Mouse (Mus musculus): ENCODE data around the gene Arhgdia.

Arhgdia gene

DNA sequence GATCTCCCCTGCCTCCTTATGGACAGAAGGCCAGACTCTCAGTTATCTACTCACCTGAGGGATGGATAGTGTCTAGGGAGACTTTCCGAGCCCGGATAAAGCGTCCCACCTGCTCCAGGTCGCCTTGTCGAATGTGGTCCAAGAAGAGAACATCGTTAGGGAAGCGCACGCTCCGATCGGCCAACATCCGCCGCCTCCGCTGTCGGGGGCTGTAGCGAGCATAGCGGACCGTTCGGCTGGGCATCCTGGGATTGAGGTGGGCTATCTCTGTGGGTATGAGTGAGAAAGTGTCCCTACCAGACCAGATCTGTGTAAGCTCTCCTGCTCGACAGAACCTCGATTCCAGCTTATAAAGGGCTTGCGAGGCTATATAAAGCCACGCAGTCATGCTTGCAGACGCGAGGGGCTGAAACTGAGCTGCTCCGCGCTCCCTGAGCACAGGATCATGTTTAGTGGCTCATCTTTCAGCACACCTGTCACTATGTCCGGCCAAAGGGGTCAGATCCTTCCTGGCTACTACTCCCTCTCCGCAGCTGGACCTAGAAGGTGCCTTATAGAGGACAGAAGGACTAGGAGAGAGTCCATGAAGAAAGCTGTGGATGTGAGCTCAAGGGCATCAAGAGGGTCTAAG lies 30.5 kb downstream of the Arhgdia start, which contains the start of gene Ppp1r27:
Gene Ppp1r27, minus strand, starts transcription at position 323 of the 631 bp plus-strand sequence.
- DNase-seq (ENCODE audit: low read depth, low spot score): peak; percentile 23

DNA sequence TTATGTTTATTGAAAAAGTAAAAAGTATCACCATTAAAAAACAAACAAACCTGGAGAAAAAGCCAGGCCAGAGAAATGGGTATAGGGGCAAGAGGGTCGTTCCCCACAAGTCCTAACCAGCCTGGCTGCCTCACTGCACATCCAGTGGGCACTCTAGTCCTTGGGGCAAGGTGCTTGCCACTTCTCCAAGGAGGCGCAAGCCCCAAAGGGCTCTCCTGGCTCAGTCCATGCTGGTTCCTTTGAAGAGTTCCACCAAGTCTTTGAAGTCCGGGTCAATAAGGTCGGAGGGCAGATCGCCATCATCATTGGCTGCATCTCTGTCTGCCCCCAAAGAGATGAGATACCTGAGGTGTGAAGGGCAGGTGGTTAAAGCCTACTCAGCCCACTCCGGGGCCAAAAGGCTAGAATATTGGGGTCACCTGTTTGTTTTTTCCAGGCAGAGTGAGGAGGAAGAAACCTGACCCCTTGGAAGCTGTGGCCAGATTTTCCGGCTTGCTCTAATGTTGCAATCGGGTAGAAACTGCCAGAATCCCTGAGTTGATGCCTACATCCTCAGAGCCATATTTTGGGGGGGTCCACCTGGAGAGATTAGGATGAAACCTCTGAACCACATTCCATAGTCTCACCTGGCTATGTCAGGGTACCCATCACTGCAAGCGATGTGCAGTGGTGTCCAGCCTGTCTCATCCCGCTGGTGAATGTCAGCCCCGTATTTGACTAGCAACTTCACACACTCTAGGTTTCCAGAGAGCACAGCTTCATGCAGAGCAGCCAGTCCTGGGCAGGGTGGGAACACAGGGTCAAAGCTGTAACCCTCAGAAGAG lies 31.2 kb downstream of the Arhgdia start:
- DNase-seq (ENCODE audit: low read depth, low spot score): no peak

DNA sequence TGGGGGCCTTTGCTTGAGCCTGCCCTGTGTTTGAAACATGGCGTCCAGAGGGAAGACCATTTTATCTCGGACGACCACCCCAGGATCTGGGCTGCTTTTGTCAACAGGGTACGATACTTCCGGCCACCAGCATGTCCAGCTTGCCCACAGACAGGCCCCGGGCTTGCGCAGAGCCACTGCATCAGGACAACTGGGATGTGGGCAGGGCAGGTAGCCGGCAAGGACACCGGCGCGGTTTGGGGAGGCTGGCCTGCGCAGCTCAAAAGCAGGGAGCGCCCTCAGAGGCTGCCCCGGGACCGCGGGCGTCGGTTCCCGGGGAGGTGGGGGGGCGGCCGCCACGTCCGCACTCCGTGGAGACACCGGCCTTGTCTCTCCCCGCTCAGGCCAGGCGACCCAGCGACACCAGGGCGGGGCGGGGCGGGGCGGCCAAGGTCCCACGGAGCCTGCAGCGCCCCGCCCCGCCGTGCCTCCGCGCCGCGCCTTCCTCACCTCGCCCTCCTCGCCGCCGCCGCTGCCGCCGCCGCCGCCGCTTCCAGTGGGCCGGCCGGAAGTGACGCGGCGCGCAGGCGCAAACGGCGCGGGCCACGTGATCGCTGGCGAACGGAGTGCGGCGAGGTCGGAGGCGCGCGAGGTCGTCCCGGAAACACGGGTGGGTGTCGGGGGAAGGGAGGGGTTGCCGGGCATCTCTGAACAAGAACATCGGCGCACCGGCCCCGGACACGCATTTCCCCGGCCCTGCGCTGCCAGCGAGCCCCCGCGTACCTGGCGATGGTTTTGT lies 32.1 kb downstream of the Arhgdia start, which contains the start of gene Mcrip1:
Gene Mcrip1, minus strand, starts transcription at position 560 of the 778 bp plus-strand sequence.
- DNase-seq (ENCODE audit: low read depth, low spot score): peak; percentile 92

DNA sequence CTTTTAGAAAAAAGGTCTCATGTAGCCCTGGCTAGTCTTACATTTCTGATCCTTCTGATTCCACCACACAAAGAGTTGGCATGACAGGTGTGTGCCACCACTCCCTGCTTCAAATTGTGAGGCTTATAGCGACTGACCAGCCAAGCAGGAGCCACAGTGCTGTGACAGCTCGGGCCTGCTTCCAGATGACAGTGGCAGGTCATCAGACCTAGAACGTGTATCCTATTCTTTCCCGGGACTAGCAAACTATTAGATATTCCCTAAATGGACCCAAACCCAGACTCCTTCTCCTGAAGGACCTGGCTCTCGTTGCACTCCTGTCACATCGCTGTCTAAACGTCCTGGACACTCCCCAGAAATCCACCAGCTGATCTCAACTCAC lies 32.6 kb downstream of the Arhgdia start:
- DNase-seq (ENCODE audit: low read depth, low spot score): no peak

DNA sequence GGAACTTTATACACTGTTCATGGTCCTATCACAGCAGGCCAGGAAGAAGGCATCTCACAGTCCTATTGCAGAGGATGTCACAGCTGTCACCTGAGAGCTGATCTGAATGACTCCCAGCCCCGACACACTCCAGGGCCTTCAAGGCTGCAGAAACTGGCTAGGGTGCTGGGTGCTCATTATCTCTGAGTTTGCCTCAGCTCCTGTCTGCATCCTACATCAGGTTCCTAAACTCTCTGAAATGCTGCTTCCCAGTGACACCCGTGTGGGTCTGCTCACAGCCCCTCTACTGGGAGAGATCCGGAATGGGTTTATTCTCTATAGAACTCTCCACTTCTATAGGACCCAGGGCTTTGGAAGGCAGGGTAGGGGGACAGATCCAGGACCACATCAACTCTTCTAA lies 33.2 kb downstream of the Arhgdia start:
- DNase-seq (ENCODE audit: low read depth, low spot score): no peak

DNA sequence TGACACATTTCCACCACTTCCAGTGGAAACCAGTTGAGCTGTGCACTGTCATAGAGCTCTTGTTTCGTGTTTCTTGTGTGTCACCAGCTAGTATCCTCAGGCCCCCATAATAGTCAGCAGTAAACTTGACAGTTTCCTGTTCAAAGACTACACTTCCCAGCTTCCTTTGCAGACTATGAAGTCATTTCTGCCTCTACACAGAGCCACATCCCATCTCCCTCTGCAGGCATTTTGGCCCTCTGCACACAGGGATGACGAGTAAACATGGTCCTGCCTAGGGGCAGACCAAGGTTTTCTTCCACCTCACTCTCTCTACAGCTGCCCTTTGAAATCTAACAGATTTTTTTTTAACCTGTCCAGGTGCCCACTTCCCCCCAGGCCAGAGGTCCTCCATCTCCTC lies 34.0 kb downstream of the Arhgdia start:
- no peak for DNase-seq (ENCODE audit: low read depth, low spot score)

DNA sequence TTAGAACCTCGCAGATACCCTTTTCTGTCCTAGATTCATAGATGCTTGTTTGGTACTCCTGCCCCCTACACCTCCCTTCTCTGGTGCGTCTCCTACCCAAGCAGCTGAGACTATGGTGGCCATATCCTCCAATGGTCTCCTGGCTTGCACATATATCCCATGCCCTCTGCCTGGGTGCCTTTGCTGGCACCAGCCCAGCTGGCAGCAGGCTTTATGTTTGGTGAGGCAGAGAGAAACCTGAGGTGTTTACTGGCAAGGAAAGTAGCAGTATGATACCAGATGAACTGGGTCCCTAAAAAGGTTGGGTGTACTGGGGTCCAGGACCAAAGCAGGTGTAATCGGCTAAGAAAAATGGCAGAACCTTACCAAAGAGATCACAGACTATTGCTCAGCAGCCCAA lies 35.5 kb downstream of the Arhgdia start:
- DNase-seq (ENCODE audit: low read depth, low spot score): no peak

DNA sequence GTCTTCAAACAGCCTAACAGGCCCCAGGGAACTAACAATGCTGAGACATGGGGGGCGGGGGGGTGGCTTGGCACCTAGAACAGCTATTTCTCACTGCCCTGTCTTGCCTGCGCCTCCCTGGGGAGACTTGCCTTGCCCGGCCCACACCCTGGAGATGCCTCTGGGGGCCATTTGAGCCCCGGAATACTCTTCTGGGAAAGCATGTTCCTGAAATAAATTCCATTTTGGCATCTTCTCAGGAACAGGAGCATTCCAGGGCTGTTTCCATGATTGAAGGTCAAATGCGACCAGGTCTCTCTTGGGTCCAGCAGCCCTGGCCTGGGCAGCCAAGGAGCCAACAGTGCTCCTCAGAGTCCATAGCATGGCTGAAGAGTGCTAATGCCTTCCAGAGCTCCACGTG lies 39.0 kb downstream of the Arhgdia start:
- DNase-seq (ENCODE audit: low read depth, low spot score): no peak

DNA sequence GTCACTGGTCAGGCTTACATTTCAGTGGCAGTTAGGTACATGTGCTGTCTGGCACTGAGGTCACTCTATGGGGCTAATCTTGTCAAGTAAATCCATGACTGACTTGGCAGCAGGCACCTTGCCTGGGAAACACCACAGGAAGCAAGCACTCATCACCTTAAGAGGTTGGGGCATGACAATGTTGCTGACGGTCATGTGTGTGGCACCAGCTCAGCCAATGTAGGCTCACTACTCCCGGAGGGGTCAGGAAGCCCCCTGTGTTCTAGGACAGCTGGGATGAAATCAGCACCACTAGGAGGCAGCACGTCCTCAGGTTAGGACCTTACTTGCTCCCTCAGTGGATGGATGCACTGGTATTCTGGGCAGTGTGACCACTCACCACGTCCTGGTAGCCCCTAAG lies 39.5 kb downstream of the Arhgdia start:
- DNase-seq (ENCODE audit: low read depth, low spot score): peak; percentile 22

DNA sequence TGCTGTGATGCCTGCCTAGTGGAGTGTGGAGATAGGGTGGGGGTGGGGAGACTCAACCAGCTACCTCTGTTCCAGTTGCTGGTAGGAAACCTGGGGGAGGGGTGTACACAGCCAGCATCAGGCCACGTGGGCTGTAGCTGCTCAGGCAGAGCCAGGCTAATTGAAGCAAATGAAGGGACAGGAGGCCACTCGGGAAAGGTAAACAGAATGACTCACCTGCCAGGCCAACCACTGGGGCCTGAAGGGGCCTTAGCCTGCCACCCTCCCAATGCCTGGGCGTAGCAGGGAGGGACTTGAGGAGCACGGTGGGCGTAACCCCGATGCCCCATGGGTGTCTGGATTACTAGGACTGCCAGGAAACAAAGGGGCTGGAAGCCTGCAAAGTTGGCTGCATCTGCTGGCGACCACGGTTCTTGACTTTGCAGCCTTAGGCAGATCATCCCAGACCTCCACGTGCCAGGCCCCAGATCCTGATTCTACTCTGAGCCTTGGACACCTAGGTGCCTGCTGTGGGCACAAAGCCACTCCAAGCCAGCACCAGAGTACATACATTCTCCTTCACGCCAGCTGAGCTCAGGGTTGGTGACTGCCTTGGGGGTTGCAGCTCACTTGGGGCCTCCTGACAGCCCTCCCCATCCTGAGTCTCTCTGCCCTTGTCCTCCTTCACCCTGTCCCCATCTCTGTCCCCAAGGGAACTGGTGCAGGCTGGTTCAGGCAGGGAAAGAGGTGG lies 42.0 kb downstream of the Arhgdia start:
- no peak for DNase-seq (ENCODE audit: low read depth, low spot score)

DNA sequence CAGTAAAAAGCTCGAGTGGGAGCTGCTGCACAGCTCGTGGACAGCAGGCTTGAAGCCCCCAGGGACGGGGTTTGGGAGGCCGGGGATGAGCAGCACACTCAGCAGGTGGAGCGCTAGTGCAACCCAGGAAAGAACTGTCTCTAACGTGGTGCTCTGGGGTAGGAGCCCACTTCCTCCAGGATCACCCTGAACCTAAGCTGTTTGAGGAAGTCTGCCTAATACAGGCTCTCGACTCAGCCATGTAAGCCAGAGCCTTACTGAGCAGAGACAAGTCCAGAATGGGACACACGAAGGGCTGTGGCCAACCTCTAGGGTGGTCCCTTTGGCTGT lies 42.5 kb downstream of the Arhgdia start:
- DNase-seq (ENCODE audit: low read depth, low spot score): no peak

DNA sequence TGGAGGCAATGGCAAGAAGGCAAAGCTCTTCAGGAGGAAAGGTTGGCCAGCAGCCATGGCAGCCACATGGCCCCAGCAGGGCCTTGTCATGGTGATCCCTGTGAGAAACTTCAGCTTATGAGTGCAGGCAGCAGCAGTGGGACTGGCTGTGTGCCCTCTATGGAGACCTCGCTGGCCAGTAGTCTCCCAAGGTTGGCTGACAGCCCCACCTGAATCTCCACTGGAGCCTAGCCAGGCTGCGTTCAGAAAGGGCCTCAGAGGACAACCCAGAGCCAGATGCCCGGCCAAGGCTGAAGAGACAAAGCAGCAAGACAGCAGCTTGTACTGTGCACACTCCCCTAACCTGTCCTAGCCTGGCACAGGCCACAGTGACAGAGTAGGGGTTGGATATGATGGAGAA lies 42.9 kb downstream of the Arhgdia start:
- no peak for DNase-seq (ENCODE audit: low read depth, low spot score)

DNA sequence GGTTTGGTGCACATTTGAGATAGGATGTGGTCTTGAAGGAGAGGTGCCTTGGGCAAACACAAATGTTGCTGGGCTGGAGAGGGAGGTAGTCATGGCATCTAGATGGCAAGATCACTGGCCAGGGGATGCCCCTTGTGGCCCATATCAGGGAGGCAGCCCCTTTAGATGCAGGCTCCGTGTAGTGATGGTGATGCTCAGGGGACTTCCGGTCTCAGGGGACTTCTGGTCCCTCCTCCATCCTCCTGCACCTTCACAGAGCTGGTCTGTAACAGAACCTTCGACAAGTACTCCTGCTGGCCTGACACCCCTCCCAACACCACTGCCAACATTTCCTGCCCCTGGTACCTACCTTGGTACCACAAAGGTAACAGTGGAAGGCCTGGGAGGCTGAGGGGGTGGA lies 45.6 kb downstream of the Arhgdia start:
- DNase-seq (ENCODE audit: low read depth, low spot score): no peak

DNA sequence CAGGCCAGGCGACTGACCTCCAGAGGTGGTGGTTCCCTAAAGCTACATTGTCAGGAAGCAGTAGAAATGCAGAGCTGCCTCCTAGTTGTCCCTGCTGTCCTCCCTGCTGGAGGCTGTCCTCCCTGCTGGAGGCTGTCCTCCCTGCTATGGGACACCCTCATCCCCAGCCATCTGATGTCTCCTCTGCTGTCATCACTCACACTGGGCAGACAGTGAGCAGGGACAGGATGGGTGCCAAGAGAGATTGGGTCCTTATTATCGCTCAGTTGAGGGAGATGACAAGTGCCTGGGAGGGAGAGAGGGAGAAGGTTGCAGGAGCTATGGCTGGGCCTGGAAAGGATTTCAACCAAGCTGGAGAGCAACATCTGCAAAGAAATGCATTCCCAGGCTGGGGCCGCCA lies 46.3 kb downstream of the Arhgdia start:
- no peak for DNase-seq (ENCODE audit: low read depth, low spot score)

DNA sequence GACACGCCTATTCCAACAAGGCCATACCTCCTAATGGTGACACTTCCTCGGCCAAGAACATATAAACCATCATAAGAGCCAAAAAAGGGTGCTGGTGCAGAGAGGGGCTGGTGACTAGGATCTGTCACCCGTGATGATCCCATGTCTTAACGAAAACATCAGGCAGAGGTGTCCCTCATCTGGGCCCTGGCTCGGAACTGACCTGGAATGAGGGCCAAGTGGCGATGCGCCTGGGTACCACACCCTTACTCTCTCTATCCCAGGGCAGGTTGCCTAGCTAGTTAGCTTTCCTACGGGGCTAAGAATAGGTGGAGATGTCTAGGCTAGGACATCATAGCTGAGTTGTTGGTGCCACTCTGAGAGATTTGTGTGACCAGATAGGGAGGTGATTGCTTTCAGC lies 47.3 kb downstream of the Arhgdia start:
- DNase-seq (ENCODE audit: low read depth, low spot score): no peak

DNA sequence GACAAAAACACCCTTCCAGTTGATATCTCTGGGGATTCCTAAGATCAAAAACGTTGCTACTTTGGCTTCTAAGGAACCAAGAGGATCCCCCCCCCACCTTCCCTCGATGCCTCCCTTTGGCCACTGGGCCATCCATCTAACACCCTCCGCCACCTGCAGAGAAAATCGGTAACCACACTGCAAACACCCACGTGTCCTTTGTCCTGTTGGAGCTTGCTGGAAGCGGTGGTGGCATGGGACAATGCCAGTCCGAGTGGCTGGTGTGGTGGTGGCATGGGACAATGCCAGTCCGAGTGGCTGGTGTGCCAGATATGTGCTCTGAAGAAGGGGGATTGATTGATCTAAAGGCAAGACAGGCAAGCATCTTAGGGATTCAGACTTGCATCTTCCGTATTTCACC lies 49.8 kb downstream of the Arhgdia start:
- no peak for DNase-seq (ENCODE audit: low read depth, low spot score)

DNA sequence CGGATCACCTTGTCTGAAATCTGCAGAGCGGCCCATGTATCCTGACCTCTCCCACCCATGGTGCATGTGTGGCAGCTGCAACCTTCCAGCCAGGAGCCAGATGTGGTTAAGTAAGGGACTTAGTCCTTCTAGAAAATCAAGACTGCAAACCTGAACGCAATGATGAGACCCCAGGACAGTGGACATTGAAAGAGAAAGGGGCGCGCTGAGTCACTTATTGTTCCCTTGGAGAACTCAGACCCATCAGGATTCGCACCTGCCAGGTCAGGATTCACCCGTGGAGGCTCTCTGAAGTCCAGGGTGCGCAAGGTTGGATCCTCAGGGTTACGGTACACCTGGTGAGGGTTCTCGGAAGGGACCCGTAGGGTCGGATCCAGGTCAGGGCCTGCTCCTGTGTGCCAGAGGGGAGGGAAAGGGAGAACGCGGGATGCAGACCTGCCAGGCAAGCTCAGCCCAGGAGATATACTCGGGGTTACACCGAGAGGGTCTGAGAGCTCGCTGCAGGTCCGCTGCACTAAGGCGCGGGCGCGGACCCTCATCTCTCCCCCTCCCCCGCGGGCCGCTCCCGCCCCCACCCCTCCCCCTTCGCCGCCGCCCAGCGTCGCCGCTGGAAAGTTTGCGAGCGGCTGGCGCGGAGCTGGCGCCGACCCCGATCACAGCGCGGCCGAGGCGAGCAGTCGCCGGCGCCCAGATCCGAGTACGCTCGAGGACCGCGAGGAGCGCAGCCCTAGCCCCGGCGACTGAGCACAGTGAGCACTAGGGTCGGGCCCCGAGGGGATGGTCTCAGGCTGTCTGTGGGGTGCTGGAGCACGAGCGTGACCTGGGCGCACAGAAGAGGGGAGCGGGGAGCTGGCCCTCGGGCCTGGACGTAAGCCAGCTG lies 51.1 kb downstream of the Arhgdia start, which contains the start of gene Gcgr:
Gene Gcgr, plus strand, starts transcription at position 615 of the 880 bp plus-strand sequence.
- DNase-seq (ENCODE audit: low read depth, low spot score): peak; percentile 52

DNA sequence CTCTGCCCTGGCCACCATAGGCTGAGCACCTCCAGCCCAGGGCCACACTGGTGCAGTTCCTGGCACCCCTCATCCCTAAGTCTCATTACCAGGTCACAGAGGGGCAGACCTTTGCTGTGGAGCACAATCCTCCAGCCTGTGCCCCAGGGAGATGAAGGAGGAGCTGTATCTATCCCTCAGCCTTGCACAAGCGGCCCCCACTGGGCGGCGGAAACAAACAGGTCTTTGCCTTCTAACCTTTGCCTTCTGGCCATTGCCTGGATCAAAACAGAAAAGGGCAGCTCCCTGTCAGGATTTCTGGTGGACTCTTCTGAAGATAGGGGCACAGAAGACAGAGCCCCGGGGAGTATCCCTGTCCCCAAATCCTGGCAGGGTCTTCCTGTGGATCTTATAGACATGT lies 52.5 kb downstream of the Arhgdia start:
- no peak for DNase-seq (ENCODE audit: low read depth, low spot score)
